Mouse (Mus musculus): ENCODE results near the gene Olfr318.
"Not testable (repeated sequence)": the region's sequence is repeated elsewhere in the genome, so short reads cannot be mapped to it uniquely, and the experiment has no call there.

The Olfr318 gene

GRCm38 (mm10) chr11:58723914-58724313, at the start of gene Olfr318:
Olfr318 (minus strand) TSS chr11:58724014.
- in situ Hi-C loops (cut with MseI, MboI): no loop called here

GRCm38 (mm10) chr11:58772888-58773287, 49.1 kb upstream of the Olfr318 start, which contains the start of gene Olfr315:
Olfr315 (plus strand) TSS chr11:58773188.
- in situ Hi-C loops (cut with MseI, MboI): no loop called here

GRCm38 (mm10) chr11:58752434-58752833, 28.6 kb upstream of the Olfr318 start, which contains the start of gene Olfr316:
Olfr316 (plus strand) TSS chr11:58752734.
- in situ Hi-C loops (cut with MseI, MboI): no loop called here

GRCm38 (mm10) chr11:58751096-58751495, 27.3 kb upstream of the Olfr318 start:
- in situ Hi-C loops (cut with MseI, MboI): not testable (repeated sequence)

- in situ Hi-C loops (cut with MseI, MboI): no loop called here
Measured at GRCm38 (mm10) chr11:58738792-58739262, 15.0 kb upstream of the Olfr318 start, which contains the start of gene Olfr317. Olfr317 (minus strand) TSS chr11:58739212.

- in situ Hi-C loops (cut with MseI, MboI): no loop called here
Measured at GRCm38 (mm10) chr11:58733372-58733771, 9.6 kb upstream of the Olfr318 start.

GRCm38 (mm10) chr11:58727896-58728650, 4.3 kb upstream of the Olfr318 start:
- in situ Hi-C loops (cut with MseI, MboI): not testable (repeated sequence)

- in situ Hi-C loops (cut with MseI, MboI): no loop called here
Measured at GRCm38 (mm10) chr11:58719701-58720100, 4.1 kb downstream of the Olfr318 start.

- in situ Hi-C loops (cut with MseI, MboI): not testable (repeated sequence)
Measured at GRCm38 (mm10) chr11:58717723-58718122, 6.1 kb downstream of the Olfr318 start.

- in situ Hi-C loops (cut with MseI, MboI): no loop called here
Measured at GRCm38 (mm10) chr11:58709086-58709485, 14.7 kb downstream of the Olfr318 start.

GRCm38 (mm10) chr11:58698862-58699261, 25.0 kb downstream of the Olfr318 start, which contains the start of gene Olfr319:
Olfr319 (plus strand) TSS chr11:58699162.
- in situ Hi-C loops (cut with MseI, MboI): no loop called here

- in situ Hi-C loops (cut with MseI, MboI): no loop called here
Measured at GRCm38 (mm10) chr11:58680799-58681198, 43.0 kb downstream of the Olfr318 start, which contains the start of gene Olfr320. Olfr320 (plus strand) TSS chr11:58681099.

- in situ Hi-C loops (cut with MseI, MboI): no loop called here
Measured at GRCm38 (mm10) chr11:58671825-58672224, 52.0 kb downstream of the Olfr318 start.

GRCm38 (mm10) chr11:58669252-58669651, 54.6 kb downstream of the Olfr318 start:
- in situ Hi-C loops (cut with MseI, MboI): no loop called here
